Mouse (Mus musculus): Measurements from ENCODE around the gene Tmem132d.

The Tmem132d gene

DNA sequence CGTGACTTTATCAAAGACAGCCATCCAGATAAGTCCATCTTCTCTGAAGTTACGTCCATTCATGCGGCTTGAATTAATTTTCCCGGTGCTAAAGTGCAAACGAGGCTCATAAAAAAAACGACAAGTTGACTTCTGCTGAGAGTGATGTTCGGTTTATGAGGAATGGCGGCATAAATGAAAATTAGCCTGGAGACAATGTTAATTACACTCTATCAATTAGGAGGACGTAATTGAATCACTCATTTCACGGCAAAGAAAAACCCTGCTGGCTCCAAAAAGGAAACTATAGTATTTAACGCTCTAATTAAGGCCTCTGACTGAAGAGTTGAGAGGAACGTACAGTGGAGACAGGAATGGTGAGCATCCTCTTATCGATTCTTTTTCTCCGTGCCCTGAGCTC is 503.2 kb downstream of the Tmem132d start:
- DNase-seq (ENCODE audit: low spot score in 2 of 2): no peak

DNA sequence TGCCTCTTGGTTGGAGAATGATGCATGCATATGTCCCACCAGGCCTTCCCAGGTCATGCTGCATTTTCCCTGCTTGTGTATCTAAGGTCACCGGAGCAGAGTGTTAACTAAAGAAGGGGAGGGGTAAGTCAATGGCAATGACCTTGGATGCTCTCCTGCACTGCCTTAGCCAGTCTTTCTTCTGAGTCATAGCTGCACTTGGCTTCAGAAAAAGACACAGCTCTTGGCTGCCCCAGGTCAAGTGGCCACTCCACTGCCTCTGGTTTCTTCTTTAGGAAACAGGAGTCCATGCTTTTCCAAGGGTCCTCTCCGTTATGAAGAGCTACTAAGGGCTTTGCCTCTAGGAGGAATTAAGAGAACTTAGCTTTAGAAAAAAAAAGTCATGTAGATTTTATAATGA is 506.2 kb downstream of the Tmem132d start:
- no peak for DNase-seq (ENCODE audit: low spot score in 2 of 2)

DNA sequence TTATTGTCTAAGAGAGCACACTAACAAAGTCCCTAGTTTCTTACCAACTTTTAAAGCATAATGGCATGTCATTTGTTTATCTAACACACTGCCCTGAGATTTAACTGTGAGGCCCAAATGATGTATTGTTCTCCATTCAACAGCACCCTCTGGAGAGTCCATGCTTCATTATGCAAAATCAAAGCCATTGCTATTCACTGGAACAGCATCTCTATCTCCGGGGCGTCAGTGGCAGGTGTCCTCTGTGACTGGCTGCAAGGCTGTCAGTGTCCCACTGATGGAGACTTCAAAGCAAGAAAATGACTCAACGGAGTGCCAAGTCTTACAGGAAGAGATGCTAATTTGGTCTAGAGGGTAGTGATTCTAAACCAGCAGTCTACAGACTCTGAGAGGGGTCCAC is 508.8 kb downstream of the Tmem132d start:
- DNase-seq (ENCODE audit: low spot score in 2 of 2): no peak

DNA sequence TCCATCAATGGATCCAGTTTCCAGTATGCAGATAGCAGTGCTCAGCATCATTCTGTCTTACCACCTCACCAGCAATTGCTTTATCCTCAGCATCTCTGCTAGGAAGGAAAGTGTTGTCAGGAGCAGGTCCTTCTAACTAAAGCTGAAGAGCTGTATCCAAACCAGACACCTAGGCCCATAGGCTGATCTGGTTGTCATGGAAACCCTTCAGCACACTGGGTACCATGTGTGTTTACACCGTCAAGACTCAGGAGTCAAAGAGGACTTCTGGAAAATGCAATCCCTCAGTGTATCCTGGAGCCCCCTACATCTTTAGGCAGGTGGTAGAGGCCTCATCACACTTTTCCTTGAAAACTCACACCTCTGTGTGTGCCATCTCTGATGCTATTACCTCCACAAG is 513.7 kb downstream of the Tmem132d start:
- DNase-seq (ENCODE audit: low spot score in 2 of 2): no peak

DNA sequence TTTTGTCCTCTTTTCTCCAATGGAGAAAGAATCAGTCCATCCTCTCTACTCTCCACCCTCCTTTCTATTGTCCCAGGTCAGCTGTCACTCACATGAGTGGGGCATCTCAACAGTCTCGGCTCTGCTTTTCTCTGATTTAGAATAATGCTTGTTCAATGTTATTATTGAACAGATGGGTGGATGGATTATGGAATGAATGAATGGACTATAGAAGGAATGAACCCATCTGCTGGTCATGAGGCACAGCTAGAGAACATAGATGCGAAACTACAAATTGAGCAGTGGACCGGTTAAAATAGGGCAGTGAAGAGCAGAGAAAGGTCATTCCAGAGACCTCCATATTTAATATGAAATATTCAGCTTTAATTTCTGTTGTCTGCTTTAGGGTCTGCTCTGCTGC is 514.5 kb downstream of the Tmem132d start:
- no peak for DNase-seq (ENCODE audit: low spot score in 2 of 2)

DNA sequence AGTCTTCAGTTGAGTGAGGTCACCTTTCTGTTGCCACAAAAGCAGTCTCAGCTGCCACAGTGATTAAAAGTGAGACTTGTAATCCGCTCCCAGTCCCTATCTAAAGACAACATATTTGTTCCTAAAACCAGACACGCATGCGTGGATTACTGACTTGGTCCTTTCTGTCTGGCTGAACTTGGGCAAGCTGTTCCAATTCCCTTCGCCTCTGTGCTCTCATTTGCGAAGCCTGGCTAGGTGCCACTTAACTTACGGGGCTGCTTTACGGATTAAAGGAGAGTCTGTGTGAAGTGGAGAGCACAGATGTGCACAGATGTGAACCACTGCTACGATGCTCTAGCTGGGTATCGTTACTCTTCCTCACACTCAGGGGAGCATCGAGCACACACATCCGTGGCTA is 518.7 kb downstream of the Tmem132d start:
- no peak for DNase-seq (ENCODE audit: low spot score in 2 of 2)

DNA sequence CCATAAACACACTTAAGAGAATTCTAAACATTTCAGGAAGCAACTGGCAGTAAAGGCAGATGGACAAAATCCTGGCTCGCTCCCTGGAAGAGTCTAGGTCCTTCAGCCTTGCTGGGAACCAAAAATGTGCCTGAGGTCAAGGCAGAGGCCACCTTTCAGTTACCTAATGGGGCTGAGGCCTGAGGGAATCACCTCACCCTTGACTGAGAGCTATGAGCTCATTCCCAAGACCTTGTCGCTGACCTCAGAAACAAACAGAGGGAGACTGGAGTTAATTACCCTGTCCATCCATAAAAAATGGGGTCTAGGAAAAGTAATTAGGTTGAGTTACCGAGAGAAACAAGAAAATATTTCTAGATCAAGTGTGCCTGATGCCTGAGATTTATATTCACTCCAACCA is 521.3 kb downstream of the Tmem132d start:
- no peak for DNase-seq (ENCODE audit: low spot score in 2 of 2)

DNA sequence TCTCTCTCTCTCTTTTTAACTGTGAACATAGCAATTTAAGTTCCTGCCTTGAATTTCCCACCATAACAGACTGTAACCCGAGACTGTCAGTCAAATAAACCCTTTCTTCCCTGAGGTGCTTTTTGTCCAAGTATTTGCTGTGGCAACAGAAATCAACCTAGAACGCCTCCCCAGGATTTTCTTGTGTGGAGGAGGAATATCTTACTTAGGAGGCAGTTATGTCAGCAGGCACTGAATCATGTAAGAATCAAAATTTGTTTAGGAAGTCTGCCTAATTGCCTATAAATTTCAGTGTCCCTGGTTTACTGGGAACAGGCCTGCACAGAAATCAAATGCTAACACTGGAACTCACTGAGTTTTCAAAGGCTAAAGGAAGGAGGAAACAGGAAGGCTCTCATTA is 522.5 kb downstream of the Tmem132d start:
- no peak for DNase-seq (ENCODE audit: low spot score in 2 of 2)

DNA sequence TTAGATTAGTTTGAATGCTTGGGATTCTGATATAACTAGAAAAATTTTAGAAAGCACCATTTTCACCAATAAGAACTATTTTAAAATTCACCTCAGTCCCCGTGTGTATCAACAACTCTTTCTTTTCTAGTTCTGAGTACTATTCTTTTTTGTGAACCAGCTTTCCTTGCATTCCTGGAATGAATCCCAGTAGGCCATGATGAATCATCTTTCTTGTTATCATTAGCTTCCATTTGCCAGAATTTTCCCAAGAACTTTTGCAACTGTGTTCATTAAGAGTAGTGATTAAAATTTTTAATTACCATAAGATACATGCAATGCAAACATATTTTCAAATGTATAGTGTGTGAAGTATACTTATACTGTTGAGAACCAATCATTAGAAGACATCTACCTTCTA is 537.7 kb downstream of the Tmem132d start:
- DNase-seq (ENCODE audit: low spot score in 2 of 2): no peak

DNA sequence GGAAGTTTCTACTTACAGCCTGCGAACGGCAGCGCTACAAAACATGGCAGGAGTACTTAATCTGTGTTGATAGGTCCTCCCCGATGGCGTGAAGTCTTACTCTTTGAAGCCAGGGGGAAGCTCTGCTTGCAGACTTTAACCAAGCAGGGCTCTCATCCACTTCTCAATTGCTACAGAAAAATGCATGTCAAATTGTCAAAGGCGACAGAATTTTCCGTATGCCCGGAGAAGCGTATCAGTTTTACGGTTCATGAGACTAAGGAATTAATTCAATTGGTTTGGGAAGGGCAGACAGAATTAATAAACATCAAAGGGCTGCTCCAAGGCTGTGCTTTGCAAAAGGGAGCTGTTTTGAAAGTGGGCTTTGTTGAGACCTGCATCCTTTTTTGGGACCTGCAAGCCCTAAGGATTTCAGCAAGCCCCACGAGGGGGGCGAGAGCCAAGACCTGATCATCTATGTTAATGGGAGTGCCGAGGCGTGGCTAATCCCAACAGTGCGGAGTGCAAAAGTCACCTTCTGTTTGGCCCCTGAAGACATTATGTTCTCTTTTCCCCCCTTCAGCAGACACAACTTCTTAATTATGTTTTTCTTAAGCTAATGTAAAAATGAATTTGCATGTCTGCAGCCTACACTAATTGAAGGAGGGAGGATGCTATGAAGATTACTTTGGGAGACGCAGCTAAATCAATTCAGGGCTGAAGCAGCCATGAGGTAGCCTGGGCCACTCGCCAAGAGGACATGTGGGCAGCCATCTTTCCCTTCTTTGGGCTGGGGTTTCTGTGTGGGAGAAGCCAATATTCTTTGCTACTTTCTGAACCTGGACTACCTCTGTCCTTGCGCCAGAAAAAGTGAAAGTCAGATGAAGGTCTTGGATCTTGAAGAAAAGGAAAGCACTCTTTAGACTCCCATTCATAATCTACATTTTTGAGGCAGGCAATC is 547.0 kb downstream of the Tmem132d start:
- DNase-seq (ENCODE audit: low spot score in 2 of 2): no peak

DNA sequence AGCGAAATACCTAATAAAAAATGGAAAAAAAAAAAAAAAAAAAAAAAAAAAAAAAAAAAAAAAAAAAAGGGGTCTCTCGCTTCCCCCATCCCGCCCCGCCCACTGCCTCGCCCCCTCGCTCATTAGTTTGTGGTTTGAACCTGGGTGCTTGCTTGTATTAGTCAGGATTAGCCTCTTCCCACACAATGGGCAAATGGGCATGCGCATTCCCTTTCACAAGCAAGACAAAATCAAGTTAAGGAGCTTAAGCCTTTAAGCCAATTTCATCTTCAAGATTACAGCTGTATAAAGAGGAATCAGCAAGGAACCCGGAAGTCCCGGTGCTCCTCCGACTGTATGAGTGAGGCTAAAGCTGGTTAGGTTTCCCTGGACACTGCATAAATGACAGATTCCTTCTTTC is 549.9 kb downstream of the Tmem132d start:
- no peak for DNase-seq (ENCODE audit: low spot score in 2 of 2)

DNA sequence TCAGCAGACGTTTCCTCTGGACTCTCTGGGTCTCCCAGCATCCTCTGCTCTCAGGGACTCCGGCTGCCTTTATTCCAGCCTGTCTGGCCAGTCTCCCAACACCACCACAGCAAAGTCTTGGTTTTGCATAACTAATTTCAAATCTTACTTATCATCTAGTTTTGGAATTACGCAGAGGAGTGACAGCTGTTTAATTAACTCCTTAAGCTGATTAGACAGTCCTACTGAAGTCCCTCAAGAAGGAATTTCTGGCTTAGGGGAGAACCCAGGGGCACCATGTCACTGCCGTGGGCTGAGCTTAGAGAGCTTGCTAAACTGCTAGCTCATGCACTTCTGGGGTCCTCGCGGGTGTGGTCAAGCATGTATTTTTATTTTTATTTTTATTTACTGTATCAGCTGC is 558.4 kb downstream of the Tmem132d start:
- no peak for DNase-seq (ENCODE audit: low spot score in 2 of 2)

DNA sequence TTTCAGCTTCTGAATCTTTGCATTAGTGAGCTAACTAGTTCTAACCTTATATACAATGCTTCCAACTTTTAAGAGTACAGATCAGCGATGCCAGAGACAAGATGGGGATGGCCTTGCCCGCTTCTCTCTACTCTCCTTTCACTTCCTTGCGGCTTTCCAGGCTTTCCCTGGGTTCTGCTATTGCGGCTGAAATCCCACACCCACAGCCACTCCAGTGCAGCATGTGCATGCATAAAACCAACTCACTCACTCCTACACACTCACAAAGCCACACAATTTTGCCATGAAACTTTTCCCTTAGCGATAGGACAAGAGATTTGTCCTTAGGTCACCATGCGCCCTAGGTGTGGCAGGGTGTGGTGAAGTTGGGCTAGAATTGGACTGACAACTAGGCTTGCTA is 567.7 kb downstream of the Tmem132d start:
- DNase-seq (ENCODE audit: low spot score in 2 of 2): no peak

DNA sequence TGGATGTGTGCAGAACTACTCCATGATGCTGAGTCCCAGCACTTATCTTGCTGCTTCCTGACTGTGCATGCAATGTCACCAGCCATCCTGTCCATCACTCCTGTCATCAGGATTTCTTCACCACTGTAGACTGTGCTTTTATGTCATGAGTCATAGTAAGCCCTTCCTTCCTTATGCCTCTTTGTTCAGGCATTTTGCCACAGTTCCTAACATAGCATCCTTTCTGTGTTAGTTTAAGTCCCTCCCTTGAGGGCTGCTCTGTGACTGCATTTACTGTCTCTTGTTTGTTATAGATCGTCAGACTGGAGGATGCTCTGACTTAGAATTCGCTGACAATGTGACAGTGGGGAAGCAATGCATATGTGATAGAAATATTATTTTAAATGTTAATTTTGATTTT is 573.2 kb downstream of the Tmem132d start:
- DNase-seq (ENCODE audit: low spot score in 2 of 2): no peak

DNA sequence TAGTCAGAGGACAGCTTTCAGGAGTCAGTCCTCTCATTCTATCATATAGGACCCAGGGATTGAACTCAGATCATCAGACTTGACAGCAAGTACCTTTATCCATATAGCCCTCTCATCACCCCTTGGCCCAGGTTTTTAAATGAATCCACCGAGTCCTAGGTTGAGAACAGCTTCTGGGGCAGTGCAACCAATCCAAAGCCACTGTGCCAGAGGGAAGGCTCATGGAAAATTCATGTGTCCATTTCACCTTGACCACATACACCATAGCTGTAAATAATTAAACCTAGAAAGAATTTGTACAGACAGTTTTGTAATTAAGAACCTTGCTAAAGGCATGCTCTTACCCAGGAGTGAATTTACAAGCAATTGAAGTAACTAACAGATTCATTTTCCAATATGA is 580.6 kb downstream of the Tmem132d start:
- no peak for DNase-seq (ENCODE audit: low spot score in 2 of 2)

DNA sequence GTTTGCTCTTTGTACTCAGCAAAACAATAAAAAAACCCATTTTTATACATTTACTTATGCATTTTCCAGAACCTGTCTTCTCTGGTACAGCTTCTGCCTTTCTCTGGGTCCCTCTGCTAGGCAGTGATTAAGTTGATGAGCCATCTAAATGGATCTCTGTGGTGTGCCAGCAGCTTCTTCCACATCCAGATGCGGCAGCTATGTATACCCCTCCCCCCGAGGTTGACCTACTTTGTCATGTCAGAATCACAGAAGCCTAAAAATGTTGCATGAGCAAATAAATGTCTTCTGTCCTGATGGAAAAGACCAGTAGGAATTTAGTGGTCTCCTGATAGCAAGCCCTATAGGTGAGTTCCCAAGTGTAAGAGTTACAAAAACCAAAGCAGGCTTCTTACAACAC is 601.1 kb downstream of the Tmem132d start:
- DNase-seq (ENCODE audit: low spot score in 2 of 2): no peak

DNA sequence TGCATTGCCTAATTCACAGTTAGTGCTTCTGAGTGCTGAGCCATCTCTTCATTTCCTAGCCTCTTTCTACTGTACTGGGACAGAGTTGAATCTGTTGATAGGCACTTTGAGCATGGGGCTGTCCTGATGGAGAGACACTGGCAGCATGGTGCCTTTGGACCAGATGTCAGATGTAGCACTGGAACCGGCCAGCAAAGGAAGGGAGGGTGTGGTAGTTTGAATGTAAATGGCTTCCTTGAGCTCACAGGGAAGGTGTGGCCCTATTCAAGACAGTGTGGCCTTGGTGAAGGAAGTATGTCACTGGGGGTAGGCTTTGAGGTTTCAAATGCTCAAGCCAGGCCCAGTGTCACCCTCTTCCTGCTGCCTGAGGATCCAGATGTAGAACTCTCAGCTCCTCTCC is 602.0 kb downstream of the Tmem132d start:
- DNase-seq (ENCODE audit: low spot score in 2 of 2): no peak

DNA sequence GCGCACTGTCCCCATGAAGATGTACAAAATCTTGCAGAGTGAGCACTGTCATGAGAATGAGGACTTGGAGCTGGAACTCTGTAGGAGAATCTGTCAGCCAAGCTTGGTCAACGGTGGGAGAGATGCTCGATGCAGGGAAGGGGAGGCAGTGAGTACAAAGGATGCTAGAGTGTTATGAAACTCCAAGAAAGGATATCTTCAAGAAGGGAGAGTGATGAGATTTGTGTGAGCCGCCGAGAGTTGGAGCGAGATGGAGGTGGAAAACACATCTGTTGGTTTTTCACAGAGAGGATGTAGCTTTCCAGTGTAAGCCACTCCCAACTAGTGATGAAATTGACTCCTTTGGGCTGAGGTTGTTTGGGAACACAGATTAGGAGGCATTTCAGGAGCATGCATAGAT is 604.1 kb downstream of the Tmem132d start:
- DNase-seq (ENCODE audit: low spot score in 2 of 2): no peak

DNA sequence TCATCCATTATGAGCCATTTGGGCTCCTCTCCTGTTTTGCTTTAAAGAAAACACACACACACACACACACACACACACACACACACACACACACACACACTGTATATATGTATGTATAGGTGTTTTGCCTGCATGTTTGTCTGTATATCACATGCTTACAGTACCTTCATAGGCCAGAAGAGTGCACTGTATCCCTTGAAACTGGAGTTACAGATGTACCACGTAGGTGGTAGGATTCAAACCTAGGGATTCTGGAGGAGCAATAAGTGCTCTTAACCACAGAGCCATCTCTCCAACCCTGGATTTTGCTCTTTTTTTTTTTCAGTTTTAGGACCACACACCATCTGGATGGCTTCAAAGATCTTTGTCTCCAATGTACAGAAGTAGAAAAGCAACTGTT is 610.9 kb downstream of the Tmem132d start:
- DNase-seq (ENCODE audit: low spot score in 2 of 2): no peak

DNA sequence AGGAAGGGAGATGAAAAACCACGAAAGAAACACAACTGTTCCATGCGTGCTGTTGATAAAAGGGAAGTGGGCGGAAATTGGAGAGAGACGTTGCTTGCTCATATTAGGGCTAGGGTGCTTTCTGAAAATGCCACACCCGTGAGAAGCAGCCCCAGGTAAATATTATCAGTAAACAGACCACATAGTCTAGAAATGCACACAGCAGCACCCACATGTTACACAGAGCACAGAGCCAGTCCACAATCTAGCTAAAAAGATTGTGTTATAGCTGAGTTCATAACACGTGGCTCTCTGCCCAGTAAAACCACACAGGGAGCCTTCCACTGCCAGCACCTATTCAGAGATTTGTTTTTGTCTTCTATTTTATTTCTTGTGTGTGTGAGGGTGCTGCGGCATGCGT is 617.6 kb downstream of the Tmem132d start:
- no peak for DNase-seq (ENCODE audit: low spot score in 2 of 2)

DNA sequence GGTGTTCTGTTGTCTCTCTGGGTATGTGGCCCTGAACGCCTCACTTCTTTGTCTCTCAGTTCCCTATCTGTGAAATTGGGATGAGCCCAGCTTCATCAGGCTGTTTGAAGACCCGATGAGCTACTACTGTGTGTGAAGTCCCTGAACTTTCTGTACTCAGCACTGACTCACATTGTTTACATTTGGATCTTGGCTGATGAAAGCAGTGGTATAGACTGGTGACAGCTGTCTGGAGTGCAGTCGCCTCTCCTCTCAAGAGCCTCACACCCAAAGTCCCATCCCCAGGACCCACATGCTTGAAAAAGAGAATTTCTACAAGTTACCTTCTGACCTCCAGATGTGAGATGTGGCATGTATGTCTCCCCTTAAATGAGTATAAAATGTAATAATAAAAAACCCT is 625.5 kb downstream of the Tmem132d start:
- DNase-seq (ENCODE audit: low spot score in 2 of 2): no peak

DNA sequence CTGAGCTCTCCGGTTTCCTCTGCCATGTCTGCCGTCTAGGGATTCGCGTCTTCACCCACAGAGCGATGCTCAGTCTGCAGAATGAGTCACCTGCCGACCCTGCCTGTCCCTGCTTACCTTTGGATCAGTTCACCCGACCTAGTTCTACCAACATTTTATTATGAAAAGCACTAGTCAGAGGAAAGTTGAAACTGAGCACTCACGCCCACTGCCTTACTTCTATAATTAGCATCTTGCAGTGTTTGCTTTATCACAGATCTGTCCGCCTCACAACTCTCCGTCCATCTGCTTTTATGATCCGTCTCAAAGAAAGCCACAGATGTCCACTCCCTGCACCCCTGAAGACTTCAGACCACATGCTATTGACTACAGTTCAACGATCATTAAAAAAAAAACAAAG is 626.0 kb downstream of the Tmem132d start:
- no peak for DNase-seq (ENCODE audit: low spot score in 2 of 2)

DNA sequence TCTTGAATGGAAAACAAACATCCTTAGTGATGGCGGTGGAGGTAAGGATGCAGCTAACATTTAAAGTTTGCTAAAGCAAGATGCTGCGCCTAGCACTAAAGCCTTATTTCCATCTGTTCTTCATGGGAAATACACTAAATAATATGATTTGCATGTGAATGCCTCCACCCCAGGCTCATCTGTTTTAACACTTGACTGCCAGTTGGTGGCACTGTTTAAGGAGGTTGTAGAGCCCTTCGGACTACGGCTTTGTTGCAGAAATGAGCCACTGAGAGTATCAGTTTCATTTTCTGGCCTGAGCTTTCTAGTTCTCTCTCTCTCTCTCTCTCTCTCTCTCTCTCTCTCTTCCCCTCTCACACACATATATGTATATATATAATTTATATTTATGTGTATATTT is 632.0 kb downstream of the Tmem132d start:
- DNase-seq (ENCODE audit: low spot score in 2 of 2): no peak

DNA sequence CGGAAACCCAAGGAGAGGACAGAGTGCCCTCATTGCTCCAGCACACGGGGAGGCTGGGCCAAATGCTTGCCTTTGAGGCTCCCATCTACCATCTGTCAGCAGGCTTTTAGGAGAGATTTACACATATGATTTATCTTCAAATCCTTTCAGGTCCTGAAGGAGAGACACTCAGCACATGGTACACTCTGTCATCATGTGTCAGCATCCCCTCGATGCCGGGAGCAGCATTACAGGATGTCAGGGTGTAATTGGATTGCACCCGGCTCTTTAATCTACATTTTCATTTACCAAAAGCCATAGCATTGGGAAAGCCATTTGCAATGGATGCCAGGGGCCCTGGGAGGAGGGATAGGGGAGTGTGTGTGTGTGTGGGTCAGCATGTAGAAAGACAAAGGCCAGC is 651.7 kb downstream of the Tmem132d start:
- no peak for DNase-seq (ENCODE audit: low spot score in 2 of 2)
